Mouse (Mus musculus) NIH3T3 (cell line): ENCODE results near the gene Hspa12a.
A peak's percentile ranks its signal among the peaks of the same experiment; 100 is the strongest.
"Not testable (repeated sequence)": the region's sequence is repeated elsewhere in the genome, so short reads cannot be mapped to it uniquely, and the experiment has no call there.

Source experiments
- DNase-seq: peaks from one replicate; pipeline ENCODE4 v3.0.0-alpha.2; 2012; ENCODE audit warnings: low read depth

The Hspa12a gene

GRCm38 (mm10) chr19:58910941-58911368 lies 32.5 kb downstream of the Hspa12a start:
- peak; percentile 39 for DNase-seq

- DNase-seq = no peak
Measured at GRCm38 (mm10) chr19:58908018-58908417, 35.4 kb downstream of the Hspa12a start.

- peak; percentile 28 for DNase-seq
Measured at GRCm38 (mm10) chr19:58906685-58907084, 36.8 kb downstream of the Hspa12a start.

GRCm38 (mm10) chr19:58903899-58904327 lies 39.5 kb downstream of the Hspa12a start:
- peak; percentile 89 for DNase-seq

GRCm38 (mm10) chr19:58903079-58903898 lies 40.2 kb downstream of the Hspa12a start:
- no peak for DNase-seq

DNA sequence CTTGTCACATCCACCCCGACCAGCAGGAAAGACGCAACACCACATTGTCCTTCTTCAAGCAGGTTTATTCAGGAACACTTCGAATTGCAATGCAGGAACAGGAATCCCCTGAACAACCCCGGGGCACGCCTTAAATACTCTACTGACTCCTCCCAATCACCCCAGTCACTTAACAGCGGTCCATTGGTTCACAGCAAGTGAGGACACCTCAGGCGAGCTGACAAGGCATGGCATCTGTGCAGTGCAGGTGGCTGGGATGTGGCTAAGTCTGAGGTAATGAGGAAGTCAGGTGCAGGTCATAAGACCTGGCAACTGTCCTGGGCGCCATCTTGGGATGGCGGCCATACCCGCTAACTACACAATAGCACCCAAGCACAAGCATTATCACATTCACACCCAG lies 43.0 kb downstream of the Hspa12a start:
- not testable (repeated sequence) for DNase-seq

- DNase-seq = no peak
Measured at GRCm38 (mm10) chr19:58896216-58896615, 47.2 kb downstream of the Hspa12a start.

DNA sequence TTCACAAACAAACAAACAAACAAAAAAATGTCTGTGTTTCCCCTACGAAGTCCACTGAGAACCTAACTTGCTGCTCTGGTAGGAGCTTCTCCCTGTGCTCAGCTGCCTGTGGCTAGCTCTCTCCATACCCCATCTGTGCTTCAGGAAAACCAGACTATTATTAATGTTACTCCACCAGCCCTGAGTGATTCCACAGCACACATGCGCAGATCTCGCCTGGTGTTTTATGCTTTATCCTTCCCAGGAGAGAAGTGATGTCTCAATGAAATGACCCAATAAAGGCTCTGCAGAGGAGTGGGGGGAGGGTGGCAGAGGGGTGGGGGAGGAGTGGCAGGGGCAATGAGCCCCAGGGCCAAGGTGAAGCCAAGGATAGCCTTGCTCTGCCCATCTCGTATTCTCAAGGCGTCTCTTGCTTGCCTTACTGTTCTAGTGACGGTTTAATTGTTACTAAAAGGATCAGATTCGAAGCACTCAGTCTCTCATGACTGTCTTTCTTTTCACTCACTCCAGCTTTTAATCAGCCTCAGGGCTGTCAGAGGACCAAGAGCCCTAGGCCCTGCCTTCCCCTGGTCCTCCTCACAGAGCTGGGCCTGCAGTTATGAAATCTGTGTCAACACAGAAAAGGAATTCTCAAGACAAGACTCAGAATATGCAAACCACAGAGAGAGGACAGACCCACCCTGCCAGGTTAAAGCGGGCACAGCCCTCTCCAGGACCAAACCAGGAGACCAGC lies 54.0 kb downstream of the Hspa12a start:
- no peak for DNase-seq

DNA sequence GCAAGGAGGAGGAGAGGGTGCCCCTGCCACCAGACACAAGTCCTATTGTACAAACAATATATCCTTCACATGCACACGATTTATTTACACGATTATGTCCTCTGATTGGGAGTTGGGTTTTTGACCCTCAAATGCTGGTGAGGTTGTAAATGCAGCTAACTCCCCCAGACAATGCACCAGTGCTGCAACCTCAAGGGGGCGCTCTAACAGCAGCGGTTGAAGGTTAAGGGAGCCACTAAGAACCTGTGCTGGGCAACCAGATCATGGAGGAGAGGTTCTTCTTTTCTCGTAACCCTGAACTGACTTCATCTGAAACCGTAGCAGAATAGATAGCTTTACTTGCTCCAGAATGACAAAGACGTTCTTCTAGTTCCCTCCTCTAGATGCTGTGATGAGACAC lies 57.0 kb downstream of the Hspa12a start:
- no peak for DNase-seq

GRCm38 (mm10) chr19:58883451-58883850 lies 60.0 kb downstream of the Hspa12a start:
- DNase-seq = no peak

DNA sequence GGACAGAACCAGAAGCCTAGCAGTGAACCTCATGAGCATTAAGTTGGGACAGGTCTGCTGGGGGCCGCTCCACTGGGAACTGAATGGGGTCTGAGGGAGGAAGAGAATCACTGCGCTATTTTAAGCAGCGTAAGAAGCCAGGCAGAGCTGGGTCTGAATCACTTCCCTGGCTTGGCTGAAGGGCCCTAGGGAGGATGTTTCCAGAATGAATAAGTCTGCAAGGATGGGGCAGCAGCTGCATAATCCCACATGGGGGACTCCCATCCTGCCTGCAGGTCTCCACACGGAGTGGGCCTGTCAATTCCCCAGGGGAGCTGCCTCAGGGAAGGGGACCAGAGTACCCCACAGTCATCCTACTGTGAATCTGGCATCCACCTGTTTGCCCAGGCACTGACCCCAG lies 61.1 kb downstream of the Hspa12a start:
- DNase-seq = peak; percentile 68

DNA sequence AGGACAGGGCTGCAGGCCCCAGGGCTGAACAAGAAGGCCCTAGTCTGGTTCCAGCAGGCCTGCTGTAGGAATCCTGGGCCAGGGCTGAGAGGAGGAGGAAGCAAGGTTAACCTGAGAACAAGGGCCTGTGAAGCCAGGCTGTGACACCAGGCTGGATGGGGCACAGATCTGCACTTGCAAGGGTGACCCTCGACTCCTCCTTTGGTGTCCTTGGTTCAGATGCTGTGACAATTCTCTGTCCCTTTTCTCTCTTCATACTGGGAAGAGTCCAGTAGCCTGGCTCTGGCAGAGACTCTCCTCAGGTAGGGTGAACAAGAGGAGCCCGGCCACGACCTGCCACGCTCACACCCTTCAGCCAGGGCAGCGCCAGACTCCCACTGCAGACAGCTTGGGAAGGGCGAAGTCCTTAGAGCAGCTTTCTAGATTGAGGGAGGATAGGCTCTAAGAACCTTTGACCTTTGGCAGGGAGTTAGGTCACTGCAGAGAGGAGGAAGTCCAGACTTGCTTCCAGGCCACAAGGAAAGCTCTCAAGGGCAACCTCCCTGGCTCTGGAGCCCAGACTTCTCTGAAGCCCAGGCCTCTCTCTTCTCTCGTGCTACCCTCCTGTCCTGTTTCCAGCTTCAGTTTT lies 64.0 kb downstream of the Hspa12a start:
- no peak for DNase-seq

DNA sequence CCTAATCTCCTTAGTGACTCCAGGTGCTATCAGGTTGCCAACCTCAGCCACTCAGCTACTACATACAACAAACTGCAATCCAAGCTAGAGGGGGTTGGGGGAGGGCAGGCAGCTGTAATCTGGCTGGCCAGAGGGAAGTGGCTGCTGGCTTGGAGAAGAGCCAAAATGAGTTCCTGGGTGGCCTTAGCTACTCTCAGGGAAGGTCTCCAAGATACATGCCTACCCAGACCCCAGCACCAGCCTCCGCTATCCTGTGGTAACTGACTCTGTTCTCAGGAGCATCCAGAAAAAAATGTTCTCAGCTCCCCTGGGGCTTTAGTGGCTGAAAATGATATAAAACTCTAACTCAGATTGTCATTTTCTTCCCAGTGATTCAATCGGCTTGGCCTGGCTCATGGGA lies 64.9 kb downstream of the Hspa12a start:
- DNase-seq = peak; percentile 26

DNA sequence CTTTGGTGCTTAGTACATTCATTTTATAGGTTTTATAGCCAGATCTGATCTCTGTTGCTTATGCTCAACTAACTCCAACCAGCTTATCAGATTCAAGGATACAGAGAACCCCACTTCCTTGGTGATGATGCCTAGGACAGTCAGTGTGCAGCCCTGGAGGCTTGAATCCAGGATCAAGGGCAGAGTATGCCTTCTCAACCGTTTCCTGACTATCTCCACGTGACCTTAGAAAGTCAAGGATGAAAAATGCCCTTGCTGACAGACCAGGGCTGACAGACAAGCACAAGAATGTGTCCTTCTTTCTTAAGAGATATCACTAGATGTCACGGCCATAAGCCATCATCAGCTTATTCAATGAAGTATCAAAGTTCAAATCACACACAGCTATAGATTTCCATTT lies 69.9 kb downstream of the Hspa12a start:
- DNase-seq = no peak

- DNase-seq = no peak
Measured at GRCm38 (mm10) chr19:58872381-58873259, 70.8 kb downstream of the Hspa12a start.

DNA sequence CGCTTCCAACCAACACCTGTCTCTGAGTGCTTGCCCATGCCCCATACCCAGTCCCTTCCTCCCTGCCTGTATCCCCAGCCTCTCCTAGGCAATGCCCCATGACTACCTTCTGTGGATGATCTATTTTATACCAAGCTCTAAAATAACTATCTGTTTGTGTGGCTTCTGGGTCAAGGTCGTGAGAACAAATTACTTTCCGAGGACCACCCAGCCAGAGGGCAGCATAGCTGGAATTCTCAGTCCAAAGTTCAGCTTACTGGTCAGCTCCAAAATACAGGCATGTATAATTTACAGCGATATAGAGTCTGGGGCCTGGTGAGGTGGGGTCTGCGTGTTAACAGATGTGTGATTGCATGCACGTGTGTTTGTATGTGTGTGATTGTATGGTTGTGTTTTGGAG lies 71.6 kb downstream of the Hspa12a start:
- DNase-seq = no peak

GRCm38 (mm10) chr19:58866651-58867050 lies 76.8 kb downstream of the Hspa12a start:
- no peak for DNase-seq

- DNase-seq = no peak
Measured at GRCm38 (mm10) chr19:58865224-58865623, 78.2 kb downstream of the Hspa12a start.

- no peak for DNase-seq
Measured at GRCm38 (mm10) chr19:58864006-58864573, 79.4 kb downstream of the Hspa12a start.

DNA sequence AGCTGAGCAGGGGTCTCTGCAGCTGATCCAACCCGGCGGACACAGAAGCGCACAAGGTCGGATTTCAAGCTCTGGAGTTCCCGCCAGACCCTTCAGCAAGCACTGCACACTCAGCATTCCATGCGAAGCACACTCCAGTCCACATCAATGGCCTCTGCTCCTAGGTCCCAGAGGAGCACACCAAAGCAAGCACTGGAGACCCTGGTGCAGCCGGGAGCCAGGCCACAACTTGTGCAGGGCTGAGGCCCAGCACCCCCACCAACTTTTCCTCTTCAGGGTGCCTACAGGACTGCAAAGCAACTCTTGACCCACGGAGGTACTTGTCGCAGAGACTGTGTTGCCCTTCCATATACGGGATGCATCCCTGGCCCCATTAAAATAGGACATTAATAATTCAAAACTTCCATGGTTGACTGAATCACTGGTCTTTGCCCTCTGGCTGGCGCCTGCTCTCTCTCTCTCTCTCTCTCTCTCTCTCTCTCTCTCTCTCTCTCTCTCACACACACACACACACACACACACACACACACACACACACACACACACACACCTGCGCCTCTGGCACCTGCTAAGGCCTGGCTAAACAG lies 82.2 kb downstream of the Hspa12a start:
- DNase-seq = no peak
